Mouse (Mus musculus): ENCODE data around the gene Prox2. TPM values are rescaled to one million over a fixed set of nuclear protein-coding genes. Genes with fewer than 3 reads are reported as not detected.

Prox2 gene
- polyA plus RNA-seq, 1 experiment from 2014 or later, result 4.6 TPM

- Histone ChIP-seq H3K4me3 (ENCODE audit: low read depth, low read length) (no peak overlapping the region; the same call in 1 of the 2 replicates), H3K36me3 (ENCODE audit: insufficient read depth) (no peaks in the 10 kb centered on the region), H3K27ac (ENCODE audit: low read depth) (no peak overlapping the region), H3K9me3 (ENCODE audit: low read depth, low read length) (no peaks in the 10 kb centered on the region), H3K9ac (no peak overlapping the region), H3K27me3 (ENCODE audit: insufficient read depth, low read length) (no peaks in the 10 kb centered on the region), H3K4me2 (peak overlapping the region; percentile 36; the same call in 1 of the 2 replicates), H3K4me1 (ENCODE audit: insufficient read depth) (peaks cover 7% of the 10 kb centered on the region; the same call in 1 of the 2 replicates)
- 2% methylated on average over 8 of the region's 8 CpGs for WGBS
- ATAC-seq (ENCODE audit: insufficient read depth) (no peak), DNase-seq (peak; percentile 20)
- TF ChIP-seq CTCF (IDR thresholded peaks at IDR 0.05; ENCODE audit: low read depth), result no peak
Measured at GRCm38 (mm10) chr12:85106292-85106691, 4.3 kb downstream of the Prox2 start.

- H3K4me3 ChIP-seq (ENCODE audit: low read depth, low read length), result no peak overlapping the region
- H3K4me2 ChIP-seq, result no peak overlapping the region
- peaks cover 5% of the 10 kb centered on the region; the same call in 1 of the 2 replicates for H3K4me1 ChIP-seq (ENCODE audit: insufficient read depth)
- H3K27me3 ChIP-seq (ENCODE audit: insufficient read depth, low read length), result no peaks in the 10 kb centered on the region
- no peak overlapping the region for H3K9ac ChIP-seq
- no peak overlapping the region for H3K27ac ChIP-seq (ENCODE audit: low read depth)
- no peak for DNase-seq
- no peaks in the 10 kb centered on the region for H3K36me3 ChIP-seq (ENCODE audit: insufficient read depth)
- ATAC-seq (ENCODE audit: insufficient read depth), result no peak
- TF ChIP-seq CTCF (IDR thresholded peaks at IDR 0.05; ENCODE audit: low read depth), result no peak
- no peaks in the 10 kb centered on the region for H3K9me3 ChIP-seq (ENCODE audit: low read depth, low read length)
- WGBS, result 85% methylated on average over 8 of the region's 8 CpGs
Measured at GRCm38 (mm10) chr12:85104789-85105188, 5.8 kb downstream of the Prox2 start.

DNA sequence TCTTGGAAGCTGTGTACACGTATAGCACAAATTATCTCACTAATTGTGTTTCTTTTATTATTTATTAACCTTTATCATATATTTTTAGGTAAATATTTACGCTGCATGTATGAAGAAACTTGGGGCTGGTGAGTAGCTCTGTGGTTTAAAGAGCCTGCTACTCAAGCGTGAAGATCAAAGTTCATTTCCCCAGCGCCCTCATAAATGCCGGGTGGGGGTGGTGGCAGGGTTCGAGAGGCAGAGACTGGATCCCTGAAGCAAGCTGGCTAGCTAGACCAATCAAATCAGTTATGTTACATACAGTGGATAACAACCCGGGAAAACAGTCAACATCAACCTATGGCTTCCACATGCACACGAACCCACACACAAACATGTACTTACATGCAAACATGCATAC lies 7.5 kb downstream of the Prox2 start:
- Histone ChIP-seq H3K27ac (ENCODE audit: low read depth) (no peak overlapping the region), H3K27me3 (ENCODE audit: insufficient read depth, low read length) (no peaks in the 10 kb centered on the region), H3K9ac (no peak overlapping the region), H3K4me2 (no peak overlapping the region), H3K4me1 (ENCODE audit: insufficient read depth) (0 out of 2 replicates have a peak, but pooled peaks cover 4% of the 10 kb centered on the region), H3K36me3 (ENCODE audit: insufficient read depth) (no peaks in the 10 kb centered on the region), H3K4me3 (ENCODE audit: low read depth, low read length) (no peak overlapping the region), H3K9me3 (ENCODE audit: low read depth, low read length) (no peaks in the 10 kb centered on the region)
- no peak for ATAC-seq (ENCODE audit: insufficient read depth)
- WGBS, result 69% methylated on average over 8 of the region's 8 CpGs
- no peak for DNase-seq
- TF ChIP-seq CTCF (IDR thresholded peaks at IDR 0.05; ENCODE audit: low read depth), result no peak

DNA sequence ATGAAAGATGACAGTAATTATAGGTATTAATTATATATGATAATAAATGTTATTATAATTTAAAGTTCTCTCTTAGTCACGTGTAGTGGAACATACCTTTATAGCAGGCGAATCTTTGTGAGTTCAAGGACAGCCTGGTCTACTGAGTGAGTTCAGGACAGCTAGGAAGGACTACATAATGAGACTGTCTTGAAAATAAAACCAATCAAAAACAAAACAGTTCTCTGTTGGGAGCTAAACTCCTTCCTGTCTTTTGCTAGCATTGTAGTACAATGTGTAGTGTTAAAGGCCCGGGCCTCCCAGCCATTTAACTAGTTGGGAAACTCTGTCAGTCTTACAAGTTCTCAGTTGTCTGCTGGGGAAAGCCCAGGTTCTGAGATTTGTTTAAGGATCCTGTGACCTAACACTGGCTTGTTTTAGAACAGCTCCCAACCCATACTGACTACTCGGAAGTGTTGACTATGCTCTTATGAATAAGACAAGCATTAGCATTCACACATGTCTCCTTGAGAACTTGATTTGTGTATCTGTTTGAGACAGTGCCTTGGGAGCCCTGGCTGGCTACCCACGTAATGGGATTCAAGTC lies 8.9 kb downstream of the Prox2 start:
- ATAC-seq (ENCODE audit: insufficient read depth) (no peak), DNase-seq (no peak)
- Histone ChIP-seq H3K4me3 (ENCODE audit: low read depth, low read length) (no peak overlapping the region), H3K27ac (ENCODE audit: low read depth) (no peak overlapping the region), H3K9me3 (ENCODE audit: low read depth, low read length) (no peaks in the 10 kb centered on the region), H3K4me2 (no peak overlapping the region), H3K9ac (no peak overlapping the region), H3K27me3 (ENCODE audit: insufficient read depth, low read length) (no peaks in the 10 kb centered on the region), H3K36me3 (ENCODE audit: insufficient read depth) (no peaks in the 10 kb centered on the region), H3K4me1 (ENCODE audit: insufficient read depth) (0 out of 2 replicates have a peak, but pooled peaks cover 2% of the 10 kb centered on the region)
- no peak for TF ChIP-seq CTCF (IDR thresholded peaks at IDR 0.05; ENCODE audit: low read depth)
- WGBS, result 74% methylated on average over 5 of the region's 5 CpGs

DNA sequence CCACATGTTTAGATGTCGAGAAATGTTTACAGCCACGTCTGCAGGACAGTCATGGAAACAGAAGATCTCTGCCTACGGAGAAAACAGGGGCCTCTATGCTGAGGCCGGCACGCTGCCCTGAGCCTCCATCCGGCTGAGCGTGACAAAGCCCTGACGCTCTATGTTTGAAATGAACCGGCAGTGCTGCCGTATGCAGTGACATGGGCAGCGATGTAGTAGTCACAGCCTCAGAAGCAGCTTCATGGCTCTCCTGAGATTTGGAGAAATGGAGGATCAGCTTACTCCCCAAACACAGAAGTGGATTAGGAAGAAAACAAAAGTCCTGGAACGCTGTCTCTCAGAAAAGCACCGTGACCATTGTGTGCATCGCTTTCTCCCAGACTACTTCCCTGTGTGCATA lies 9.6 kb downstream of the Prox2 start:
- Histone ChIP-seq H3K4me2 (no peak overlapping the region), H3K4me1 (ENCODE audit: insufficient read depth) (no peaks in the 10 kb centered on the region), H3K9ac (no peak overlapping the region), H3K27me3 (ENCODE audit: insufficient read depth, low read length) (no peaks in the 10 kb centered on the region), H3K9me3 (ENCODE audit: low read depth, low read length) (no peaks in the 10 kb centered on the region), H3K27ac (ENCODE audit: low read depth) (no peak overlapping the region), H3K36me3 (ENCODE audit: insufficient read depth) (no peaks in the 10 kb centered on the region), H3K4me3 (ENCODE audit: low read depth, low read length) (no peak overlapping the region)
- ATAC-seq (ENCODE audit: insufficient read depth) (no peak), DNase-seq (peak; percentile 17)
- TF ChIP-seq CTCF (IDR thresholded peaks at IDR 0.05; ENCODE audit: low read depth), result no peak
- 57% methylated on average over 14 of the region's 14 CpGs for WGBS

DNA sequence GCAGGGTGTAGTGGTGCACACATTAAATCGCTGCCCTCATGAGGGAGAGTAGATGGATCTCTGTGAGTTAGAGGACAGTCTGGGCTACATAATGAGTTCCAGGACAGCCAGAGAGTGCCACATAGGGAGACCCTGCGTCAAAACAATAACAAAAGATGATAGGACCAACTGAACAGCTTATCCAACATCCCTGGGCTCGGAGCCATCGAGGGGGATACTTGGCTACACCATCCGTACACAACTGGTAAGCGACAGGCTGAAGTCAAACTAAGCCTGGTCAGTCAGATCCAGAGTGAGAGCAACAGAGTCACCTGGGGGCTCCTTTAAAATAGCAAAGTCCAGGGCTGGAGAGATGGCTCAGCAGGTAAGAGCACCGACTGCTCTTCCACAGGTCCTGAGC lies 14.7 kb downstream of the Prox2 start:
- Histone ChIP-seq H3K9ac (no peak overlapping the region), H3K9me3 (ENCODE audit: low read depth, low read length) (no peaks in the 10 kb centered on the region), H3K4me3 (ENCODE audit: low read depth, low read length) (no peak overlapping the region), H3K27ac (ENCODE audit: low read depth) (no peak overlapping the region), H3K4me2 (no peak overlapping the region), H3K4me1 (ENCODE audit: insufficient read depth) (no peaks in the 10 kb centered on the region), H3K36me3 (ENCODE audit: insufficient read depth) (no peaks in the 10 kb centered on the region), H3K27me3 (ENCODE audit: insufficient read depth, low read length) (no peaks in the 10 kb centered on the region)
- WGBS, result 68% methylated on average over 7 of the region's 7 CpGs
- DNase-seq, result peak; percentile 32
- ATAC-seq (ENCODE audit: insufficient read depth), result no peak
- TF ChIP-seq CTCF (IDR thresholded peaks at IDR 0.05; ENCODE audit: low read depth), result no peak

DNA sequence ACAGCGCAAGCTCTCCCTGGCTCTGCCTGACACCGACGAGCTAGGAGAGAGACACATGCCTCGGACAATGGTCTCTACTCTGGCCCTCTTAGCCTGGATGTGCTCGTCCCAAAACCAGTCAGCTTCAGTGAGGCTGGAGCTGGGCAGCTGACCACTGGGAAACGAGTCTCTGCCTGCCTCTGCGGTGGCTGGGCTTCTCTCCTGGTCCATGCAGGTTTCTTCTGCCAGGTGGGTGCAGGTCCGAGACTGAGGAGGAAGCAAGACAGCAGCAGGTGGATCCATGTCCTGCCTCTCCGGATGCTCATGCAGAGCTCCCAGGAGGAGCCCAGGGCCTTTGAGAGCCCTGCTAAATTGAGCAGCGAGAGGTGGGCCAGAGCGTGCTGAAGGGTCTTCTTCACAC lies 15.4 kb downstream of the Prox2 start:
- Histone ChIP-seq H3K4me3 (ENCODE audit: low read depth, low read length) (no peak overlapping the region), H3K36me3 (ENCODE audit: insufficient read depth) (no peaks in the 10 kb centered on the region), H3K4me2 (no peak overlapping the region), H3K9me3 (ENCODE audit: low read depth, low read length) (no peaks in the 10 kb centered on the region), H3K9ac (no peak overlapping the region), H3K27ac (ENCODE audit: low read depth) (no peak overlapping the region), H3K27me3 (ENCODE audit: insufficient read depth, low read length) (no peaks in the 10 kb centered on the region), H3K4me1 (ENCODE audit: insufficient read depth) (no peaks in the 10 kb centered on the region)
- WGBS, result 83% methylated on average over 11 of the region's 11 CpGs
- no peak for DNase-seq
- ATAC-seq (ENCODE audit: insufficient read depth), result no peak
- TF ChIP-seq CTCF (IDR thresholded peaks at IDR 0.05; ENCODE audit: low read depth), result no peak

Measured in lung, embryonic 14.5 days (tissue).